Mouse (Mus musculus) C2C12 (cell line): ENCODE results near the gene Abcb10.

Experiments
- CTCF ChIP-seq: IDR thresholded peaks from one replicate; pipeline ENCODE4 v1.5.1; 2011; ENCODE audit not compliant: control insufficient read depth, insufficient read depth, insufficient read length
- FOSL1 ChIP-seq: IDR thresholded peaks from one replicate; pipeline ENCODE4 v1.8.0; 2011; ENCODE audit warnings: mild to moderate bottlenecking, low read length; ENCODE audit not compliant: poor library complexity, insufficient read depth, severe bottlenecking
- MYOD1 ChIP-seq: IDR thresholded peaks from one replicate; pipeline ENCODE4 v1.6.1; 2011; ENCODE audit warnings: low read depth; ENCODE audit not compliant: control insufficient read depth, insufficient read length
- USF1 ChIP-seq: IDR thresholded peaks from one replicate; pipeline ENCODE4 v1.6.1; 2011; ENCODE audit warnings: low read depth, mild to moderate bottlenecking, control low read depth, moderate library complexity

- TF ChIP-seq CTCF = no peak
- TF ChIP-seq MYOD1 = no peak
- TF ChIP-seq FOSL1 = no peak
- TF ChIP-seq USF1 = no peak
Observed at GRCm38 (mm10) chr8:123914635-123915034, 68.3 kb downstream of the Abcb10 start.
